Mouse (Mus musculus): ENCODE measurements around the gene Olfr1055. TPM values are rescaled to one million over a fixed set of nuclear protein-coding genes. Genes with fewer than 3 reads are reported as not detected.
"Not testable (repeated sequence)": the region's sequence is repeated elsewhere in the genome, so short reads cannot be mapped to it uniquely, and the experiment has no call there.

Gene Olfr1055
- polyA plus RNA-seq (2014; fragmentation: Nextera tagmentation; extraction: Ambion mirVana) = not detected in 2 replicates

DNA sequence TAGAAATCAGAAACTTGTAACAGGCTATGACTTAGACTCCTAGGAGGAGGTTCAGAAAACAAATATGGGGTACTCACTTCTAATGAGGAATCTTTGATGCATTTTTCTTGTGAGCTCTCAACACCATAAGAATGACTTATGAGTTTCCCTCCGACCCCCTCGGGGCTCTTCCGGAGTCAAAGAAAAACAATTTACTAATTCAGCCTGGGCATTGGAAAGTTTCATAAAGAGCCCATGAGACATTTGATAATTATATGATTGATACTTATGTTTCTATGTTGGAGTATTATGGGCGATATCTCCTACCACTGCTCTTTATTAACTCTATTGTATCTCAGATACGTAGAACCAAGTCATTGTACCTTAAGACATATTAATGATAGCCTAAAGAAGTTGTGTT, at the start of gene Olfr1055:
Gene Olfr1055, minus strand, starts transcription at position 101 of the 400 bp plus-strand sequence.
- H3K27ac ChIP-seq (replicated peaks in 1 of 2; ENCODE audit: control insufficient read depth in 1 of 2, insufficient read depth in 1 of 2, low read depth in 2 of 2, low read length in 2 of 2) = no peak within 1 kb of the TSS
- no peak for ATAC-seq (ENCODE audit: insufficient number of reproducible peaks, insufficient read depth, low FRiP score, low read depth)
- no peaks in the 10 kb centered on the region for H3K9me3 ChIP-seq (ENCODE audit: control insufficient read depth, low read length)
- no peak within 1 kb of the TSS for H3K4me3 ChIP-seq (ENCODE audit: control insufficient read depth in 1 of 2, insufficient read depth in 1 of 2, low read depth in 1 of 2, low read length in 2 of 2)
- H3K4me2 ChIP-seq (ENCODE audit: low read length) = no peak within 1 kb of the TSS
- no peaks in the 10 kb centered on the region for H3K36me3 ChIP-seq (ENCODE audit: control insufficient read depth, insufficient read depth, low read length)
- no peak within 1 kb of the TSS for H3K9ac ChIP-seq (ENCODE audit: low read length)
- no peaks in the 10 kb centered on the region for H3K4me1 ChIP-seq (ENCODE audit: control insufficient read depth in 2 of 2, insufficient read depth in 2 of 2, low read length in 2 of 2)
- 82% methylated on average over 5 of the region's 5 CpGs for WGBS
- H3K27me3 ChIP-seq (ENCODE audit: control insufficient read depth, insufficient read depth, low read length) = no peaks in the 10 kb centered on the region

DNA sequence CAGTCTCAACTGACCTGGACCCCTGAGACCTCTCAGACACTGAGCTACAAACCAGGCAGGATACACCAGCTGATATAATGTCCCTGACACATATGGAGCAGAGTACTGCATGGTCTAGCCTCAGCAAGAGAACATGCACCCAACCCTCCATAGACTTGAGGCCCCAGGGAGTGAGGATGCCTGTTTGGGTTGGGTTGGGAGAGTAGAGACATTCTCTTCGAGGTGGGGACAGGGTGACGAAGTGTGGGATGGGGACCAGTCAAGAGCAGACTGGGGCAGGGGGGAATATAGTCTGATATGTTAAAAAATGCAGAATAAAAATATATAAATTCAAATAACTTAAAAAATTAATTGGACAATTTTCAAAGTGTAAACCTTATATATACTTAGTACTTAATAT, 45.0 kb upstream of the Olfr1055 start:
- no peaks in the 10 kb centered on the region for H3K9me3 ChIP-seq (ENCODE audit: control insufficient read depth, low read length)
- WGBS = 83% methylated on average over 2 of the region's 2 CpGs
- ATAC-seq (ENCODE audit: insufficient number of reproducible peaks, insufficient read depth, low FRiP score, low read depth) = no peak
- H3K27ac ChIP-seq (replicated peaks in 1 of 2; ENCODE audit: control insufficient read depth in 1 of 2, insufficient read depth in 1 of 2, low read depth in 2 of 2, low read length in 2 of 2) = no peak overlapping the region
- no peak overlapping the region for H3K4me3 ChIP-seq (ENCODE audit: control insufficient read depth in 1 of 2, insufficient read depth in 1 of 2, low read depth in 1 of 2, low read length in 2 of 2)
- H3K36me3 ChIP-seq (ENCODE audit: control insufficient read depth, insufficient read depth, low read length) = no peaks in the 10 kb centered on the region
- no peak overlapping the region for H3K4me2 ChIP-seq (ENCODE audit: low read length)
- no peaks in the 10 kb centered on the region for H3K27me3 ChIP-seq (ENCODE audit: control insufficient read depth, insufficient read depth, low read length)
- H3K4me1 ChIP-seq (ENCODE audit: control insufficient read depth in 2 of 2, insufficient read depth in 2 of 2, low read length in 2 of 2) = no peaks in the 10 kb centered on the region
- H3K9ac ChIP-seq (ENCODE audit: low read length) = no peak overlapping the region

DNA sequence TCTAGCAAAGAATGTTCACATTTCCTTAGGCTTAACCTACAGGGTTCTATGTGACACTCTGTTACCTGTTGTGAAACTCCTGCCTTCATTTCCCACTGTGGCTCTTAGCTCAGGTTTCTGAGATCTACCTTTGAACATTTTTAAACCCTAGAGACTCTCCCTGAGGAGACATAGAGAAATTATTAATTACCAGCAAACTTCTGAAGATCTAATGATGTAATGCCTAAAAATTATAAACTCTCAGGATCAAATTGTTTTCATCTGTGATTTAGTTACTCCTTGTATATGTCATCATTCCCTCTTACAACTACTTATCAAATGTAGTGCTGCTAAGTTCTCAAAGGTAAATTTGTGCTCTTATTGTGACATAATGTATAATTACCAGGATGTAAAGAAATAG, 38.4 kb upstream of the Olfr1055 start, which contains the start of gene Olfr1058:
Gene Olfr1058, minus strand, starts transcription at position 101 of the 400 bp plus-strand sequence.
- not testable (repeated sequence) for H3K4me1 ChIP-seq (ENCODE audit: control insufficient read depth in 2 of 2, insufficient read depth in 2 of 2, low read length in 2 of 2); H3K27me3 ChIP-seq (ENCODE audit: control insufficient read depth, insufficient read depth, low read length); H3K36me3 ChIP-seq (ENCODE audit: control insufficient read depth, insufficient read depth, low read length); H3K4me2 ChIP-seq (ENCODE audit: low read length); H3K4me3 ChIP-seq (ENCODE audit: control insufficient read depth in 1 of 2, insufficient read depth in 1 of 2, low read depth in 1 of 2, low read length in 2 of 2); H3K9me3 ChIP-seq (ENCODE audit: control insufficient read depth, low read length); H3K27ac ChIP-seq (replicated peaks in 1 of 2; ENCODE audit: control insufficient read depth in 1 of 2, insufficient read depth in 1 of 2, low read depth in 2 of 2, low read length in 2 of 2); H3K9ac ChIP-seq (ENCODE audit: low read length); ATAC-seq (ENCODE audit: insufficient number of reproducible peaks, insufficient read depth, low FRiP score, low read depth)

DNA sequence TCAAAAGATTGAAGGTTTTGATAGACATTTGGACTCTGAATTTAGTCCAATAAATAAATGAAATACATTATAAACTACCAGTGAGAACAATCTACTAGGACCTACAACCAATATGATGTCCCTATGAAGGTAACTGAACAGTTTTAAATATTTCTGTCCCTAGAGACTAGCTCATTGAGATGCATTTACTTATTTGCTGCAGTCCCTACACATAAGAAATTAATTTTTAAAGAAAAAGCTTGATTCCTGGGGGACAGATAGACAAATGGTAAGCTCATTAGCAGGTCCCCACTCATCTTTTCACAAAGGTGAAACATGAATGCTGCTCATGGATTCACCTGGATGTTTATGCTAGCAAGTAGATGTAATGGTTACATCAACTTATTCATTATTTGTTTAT, 28.2 kb upstream of the Olfr1055 start, which contains the start of gene Olfr1057:
Gene Olfr1057, minus strand, starts transcription at position 101 of the 400 bp plus-strand sequence.
- no peak within 1 kb of the TSS for H3K4me3 ChIP-seq (ENCODE audit: control insufficient read depth in 1 of 2, insufficient read depth in 1 of 2, low read depth in 1 of 2, low read length in 2 of 2)
- no peaks in the 10 kb centered on the region for H3K27me3 ChIP-seq (ENCODE audit: control insufficient read depth, insufficient read depth, low read length)
- no peaks in the 10 kb centered on the region for H3K36me3 ChIP-seq (ENCODE audit: control insufficient read depth, insufficient read depth, low read length)
- H3K9me3 ChIP-seq (ENCODE audit: control insufficient read depth, low read length) = no peaks in the 10 kb centered on the region
- no peak for ATAC-seq (ENCODE audit: insufficient number of reproducible peaks, insufficient read depth, low FRiP score, low read depth)
- no peak within 1 kb of the TSS for H3K27ac ChIP-seq (replicated peaks in 1 of 2; ENCODE audit: control insufficient read depth in 1 of 2, insufficient read depth in 1 of 2, low read depth in 2 of 2, low read length in 2 of 2)
- H3K4me2 ChIP-seq (ENCODE audit: low read length) = no peak within 1 kb of the TSS
- H3K4me1 ChIP-seq (ENCODE audit: control insufficient read depth in 2 of 2, insufficient read depth in 2 of 2, low read length in 2 of 2) = no peaks in the 10 kb centered on the region
- no peak within 1 kb of the TSS for H3K9ac ChIP-seq (ENCODE audit: low read length)

DNA sequence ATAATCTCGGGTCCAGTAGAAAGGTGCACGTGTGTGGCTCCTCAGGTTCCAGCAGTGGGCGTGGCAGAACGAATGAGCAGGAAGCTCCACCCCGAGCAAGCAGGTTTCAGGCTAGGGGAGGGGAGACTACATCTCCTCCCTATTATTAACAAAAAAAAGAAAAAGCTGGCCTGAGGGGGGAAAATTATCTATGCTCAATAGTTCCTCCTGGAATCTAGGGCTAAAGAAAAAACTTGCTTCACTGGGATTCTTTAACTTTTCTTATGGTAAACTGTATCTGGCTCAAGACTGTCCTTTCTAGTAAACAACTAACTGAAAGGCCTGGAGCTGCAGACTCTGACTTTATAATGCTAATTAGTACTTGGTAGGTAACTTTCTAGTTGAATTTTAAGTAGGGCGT, 16.3 kb upstream of the Olfr1055 start:
- not testable (repeated sequence) for H3K36me3 ChIP-seq (ENCODE audit: control insufficient read depth, insufficient read depth, low read length); H3K4me3 ChIP-seq (ENCODE audit: control insufficient read depth in 1 of 2, insufficient read depth in 1 of 2, low read depth in 1 of 2, low read length in 2 of 2); ATAC-seq (ENCODE audit: insufficient number of reproducible peaks, insufficient read depth, low FRiP score, low read depth); H3K27me3 ChIP-seq (ENCODE audit: control insufficient read depth, insufficient read depth, low read length); H3K4me2 ChIP-seq (ENCODE audit: low read length); H3K27ac ChIP-seq (replicated peaks in 1 of 2; ENCODE audit: control insufficient read depth in 1 of 2, insufficient read depth in 1 of 2, low read depth in 2 of 2, low read length in 2 of 2); H3K9ac ChIP-seq (ENCODE audit: low read length); H3K4me1 ChIP-seq (ENCODE audit: control insufficient read depth in 2 of 2, insufficient read depth in 2 of 2, low read length in 2 of 2); H3K9me3 ChIP-seq (ENCODE audit: control insufficient read depth, low read length)
- no CpG with 5 or more reads among the region's 6 CpGs for WGBS

DNA sequence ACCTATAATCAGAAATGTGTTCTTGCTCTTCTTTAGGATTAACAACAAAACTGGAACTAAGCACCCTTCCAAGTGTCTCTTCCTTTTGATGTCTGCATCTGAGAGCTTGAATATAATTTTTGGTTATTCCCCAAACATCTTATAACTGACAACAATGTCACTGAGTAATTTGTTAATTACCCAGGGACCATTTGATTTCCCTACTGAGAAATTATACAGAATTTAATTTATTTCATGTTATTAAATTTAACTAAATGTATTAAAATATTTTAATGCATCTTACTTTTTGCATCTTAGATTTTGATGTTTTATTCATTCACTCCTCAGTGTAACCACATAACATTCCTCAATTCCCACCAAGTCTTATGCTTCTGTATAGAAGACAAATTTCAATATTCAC, 12.3 kb upstream of the Olfr1055 start, which contains the start of gene Olfr1056:
Gene Olfr1056, minus strand, starts transcription at position 101 of the 400 bp plus-strand sequence.
- Histone ChIP-seq H3K27ac (replicated peaks in 1 of 2; ENCODE audit: control insufficient read depth in 1 of 2, insufficient read depth in 1 of 2, low read depth in 2 of 2, low read length in 2 of 2) (no peak within 1 kb of the TSS), H3K9ac (ENCODE audit: low read length) (no peak within 1 kb of the TSS), H3K4me1 (ENCODE audit: control insufficient read depth in 2 of 2, insufficient read depth in 2 of 2, low read length in 2 of 2) (no peaks in the 10 kb centered on the region), H3K9me3 (ENCODE audit: control insufficient read depth, low read length) (no peaks in the 10 kb centered on the region), H3K4me2 (ENCODE audit: low read length) (no peak within 1 kb of the TSS), H3K27me3 (ENCODE audit: control insufficient read depth, insufficient read depth, low read length) (no peaks in the 10 kb centered on the region), H3K4me3 (ENCODE audit: control insufficient read depth in 1 of 2, insufficient read depth in 1 of 2, low read depth in 1 of 2, low read length in 2 of 2) (no peak within 1 kb of the TSS), H3K36me3 (ENCODE audit: control insufficient read depth, insufficient read depth, low read length) (no peaks in the 10 kb centered on the region)
- ATAC-seq (ENCODE audit: insufficient number of reproducible peaks, insufficient read depth, low FRiP score, low read depth) = no peak

DNA sequence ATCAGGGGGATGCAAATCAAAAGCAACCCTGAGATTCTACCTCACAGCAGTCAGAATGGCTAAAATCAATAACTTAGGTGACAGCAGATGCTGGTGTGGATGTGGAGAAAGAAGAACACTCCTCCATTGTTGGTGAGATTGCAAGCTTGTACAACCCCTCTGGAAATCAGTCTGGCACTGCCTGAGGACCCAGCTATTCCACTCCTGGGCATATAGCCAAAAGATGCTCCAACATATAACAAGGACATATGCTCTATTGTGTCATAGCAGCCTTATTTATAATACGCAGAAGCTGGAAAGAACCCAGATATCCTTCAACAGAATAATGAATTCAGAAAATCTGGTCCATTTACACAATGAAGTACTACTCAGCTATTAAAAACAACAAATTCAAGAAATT, 1.7 kb upstream of the Olfr1055 start:
- H3K4me1 ChIP-seq (ENCODE audit: control insufficient read depth in 2 of 2, insufficient read depth in 2 of 2, low read length in 2 of 2); H3K4me3 ChIP-seq (ENCODE audit: control insufficient read depth in 1 of 2, insufficient read depth in 1 of 2, low read depth in 1 of 2, low read length in 2 of 2); H3K9ac ChIP-seq (ENCODE audit: low read length); ATAC-seq (ENCODE audit: insufficient number of reproducible peaks, insufficient read depth, low FRiP score, low read depth); H3K36me3 ChIP-seq (ENCODE audit: control insufficient read depth, insufficient read depth, low read length); H3K4me2 ChIP-seq (ENCODE audit: low read length); H3K9me3 ChIP-seq (ENCODE audit: control insufficient read depth, low read length); H3K27ac ChIP-seq (replicated peaks in 1 of 2; ENCODE audit: control insufficient read depth in 1 of 2, insufficient read depth in 1 of 2, low read depth in 2 of 2, low read length in 2 of 2); H3K27me3 ChIP-seq (ENCODE audit: control insufficient read depth, insufficient read depth, low read length): not testable (repeated sequence)
- 90% methylated on average over 1 of the region's 1 CpGs for WGBS

DNA sequence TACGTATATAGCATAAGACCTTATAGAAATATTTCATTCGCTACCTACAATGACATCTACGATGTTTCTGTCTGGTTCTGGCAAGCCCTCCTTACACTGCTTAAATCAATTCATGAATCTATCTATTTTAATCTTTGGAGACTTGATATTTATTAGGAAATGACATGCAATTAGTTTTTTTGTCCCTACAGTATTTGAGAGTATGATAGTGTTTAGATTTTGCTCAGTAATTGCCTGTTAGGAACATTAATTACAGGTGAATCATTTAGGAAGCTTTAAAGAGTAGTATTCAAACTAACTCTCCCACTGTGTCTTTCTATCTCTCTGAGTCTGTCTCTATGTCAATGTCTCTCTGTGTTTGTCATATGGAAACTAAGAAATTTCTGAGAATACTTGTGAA, 14.8 kb downstream of the Olfr1055 start, which contains the start of gene Olfr1054:
Gene Olfr1054, minus strand, starts transcription at position 101 of the 400 bp plus-strand sequence.
- Histone ChIP-seq H3K36me3 (ENCODE audit: control insufficient read depth, insufficient read depth, low read length) (no peaks in the 10 kb centered on the region), H3K4me1 (ENCODE audit: control insufficient read depth in 2 of 2, insufficient read depth in 2 of 2, low read length in 2 of 2) (no peaks in the 10 kb centered on the region), H3K9me3 (ENCODE audit: control insufficient read depth, low read length) (no peaks in the 10 kb centered on the region), H3K27ac (replicated peaks in 1 of 2; ENCODE audit: control insufficient read depth in 1 of 2, insufficient read depth in 1 of 2, low read depth in 2 of 2, low read length in 2 of 2) (no peak within 1 kb of the TSS), H3K27me3 (ENCODE audit: control insufficient read depth, insufficient read depth, low read length) (no peaks in the 10 kb centered on the region), H3K4me2 (ENCODE audit: low read length) (no peak within 1 kb of the TSS), H3K4me3 (ENCODE audit: control insufficient read depth in 1 of 2, insufficient read depth in 1 of 2, low read depth in 1 of 2, low read length in 2 of 2) (no peak within 1 kb of the TSS), H3K9ac (ENCODE audit: low read length) (no peak within 1 kb of the TSS)
- 83% methylated on average over 3 of the region's 3 CpGs for WGBS
- no peak for ATAC-seq (ENCODE audit: insufficient number of reproducible peaks, insufficient read depth, low FRiP score, low read depth)
